Mouse (Mus musculus): Measurements from ENCODE around the gene Dctn2. TPM values are rescaled to one million over a fixed set of nuclear protein-coding genes. Genes with fewer than 3 reads are reported as not detected.

Dctn2 gene
- polyA plus RNA-seq, 1 experiment, result 170 TPM

DNA sequence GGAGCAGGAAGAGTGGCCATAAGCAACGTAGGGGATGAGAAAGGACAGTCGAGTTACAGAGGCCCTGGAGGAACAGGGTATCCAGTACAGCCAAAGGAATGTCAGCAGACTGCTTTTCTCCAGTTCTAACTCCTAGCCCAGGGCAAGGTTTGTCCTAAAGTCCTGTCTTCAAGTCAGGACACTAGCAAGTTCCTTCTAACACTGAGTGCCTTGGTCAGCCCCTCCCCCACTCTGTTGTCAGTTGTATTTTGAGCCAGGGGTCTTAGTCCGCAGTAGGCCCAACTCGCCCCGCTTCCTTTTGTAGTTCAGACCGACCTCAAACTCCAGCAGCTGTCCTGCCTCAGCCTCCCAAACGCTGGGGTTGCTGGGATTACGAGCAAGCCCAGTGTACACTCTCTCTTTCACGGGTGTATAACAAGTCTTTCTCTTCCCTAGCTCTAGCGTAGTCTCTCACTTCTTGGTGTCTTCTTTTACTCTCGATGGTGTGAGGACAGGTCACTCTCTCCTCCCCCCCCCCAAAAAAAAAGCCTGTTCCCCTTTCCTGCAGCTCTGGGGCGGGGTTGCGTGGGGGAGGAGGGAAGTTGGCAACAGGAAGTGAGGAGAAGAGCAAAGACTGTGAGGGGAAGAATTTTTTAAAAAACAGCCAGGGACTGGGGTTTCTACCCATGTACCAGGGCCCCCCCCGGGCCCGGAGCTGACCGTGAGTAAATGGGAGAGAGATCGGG is 57.1 kb downstream of the Dctn2 start:
- Histone ChIP-seq H3K36me3 (ENCODE audit: control insufficient read depth, insufficient read depth) (no peaks in the 10 kb centered on the region), H3K27me3 (ENCODE audit: control insufficient read depth, insufficient read depth, insufficient read length) (peaks cover 56% of the 10 kb centered on the region), H3ac (ENCODE audit: control insufficient read depth, insufficient read length, low read depth) (no peak overlapping the region), H3K79me3 (ENCODE audit: low read depth) (no peaks in the 10 kb centered on the region), H3K4me3 (ENCODE audit: insufficient read depth, poor library complexity, severe bottlenecking) (no peak overlapping the region), H3K79me2 (ENCODE audit: control insufficient read depth, insufficient read depth) (no peaks in the 10 kb centered on the region)
- TF ChIP-seq MYOD1 (IDR thresholded peaks at IDR 0.05; ENCODE audit: control insufficient read depth, insufficient read length, low read depth) (no peak), CTCF (IDR thresholded peaks at IDR 0.05; ENCODE audit: control insufficient read depth, insufficient read depth, insufficient read length) (no peak)

- Histone ChIP-seq H3K4me3 (ENCODE audit: insufficient read depth, poor library complexity, severe bottlenecking) (no peak overlapping the region), H3K36me3 (ENCODE audit: control insufficient read depth, insufficient read depth) (no peaks in the 10 kb centered on the region), H3K27me3 (ENCODE audit: control insufficient read depth, insufficient read depth, insufficient read length) (peaks cover 64% of the 10 kb centered on the region), H3K79me2 (ENCODE audit: control insufficient read depth, insufficient read depth) (no peaks in the 10 kb centered on the region), H3K79me3 (ENCODE audit: low read depth) (no peaks in the 10 kb centered on the region), H3ac (ENCODE audit: control insufficient read depth, insufficient read length, low read depth) (no peak overlapping the region)
- TF ChIP-seq MYOG (IDR thresholded peaks at IDR 0.05; ENCODE audit: control insufficient read depth, extremely low read depth, insufficient read length) (no peak), CTCF (IDR thresholded peaks at IDR 0.05; ENCODE audit: control insufficient read depth, insufficient read depth, insufficient read length) (no peak), MYOD1 (IDR thresholded peaks at IDR 0.05; ENCODE audit: control insufficient read depth, insufficient read length, low read depth) (no peak), MAX (IDR thresholded peaks at IDR 0.05) (no peak), USF1 (IDR thresholded peaks at IDR 0.05; ENCODE audit: low read depth) (no peak), CEBPB (IDR thresholded peaks at IDR 0.05; ENCODE audit: low read depth) (no peak), FOSL1 (IDR thresholded peaks at IDR 0.05; ENCODE audit: insufficient read depth, low read length, poor library complexity, severe bottlenecking) (no peak)
Measured at GRCm38 (mm10) chr10:127324495-127324894, 58.3 kb downstream of the Dctn2 start.

GRCm38 (mm10) chr10:127325454-127326016 is 59.4 kb downstream of the Dctn2 start:
- TF ChIP-seq MAX (IDR thresholded peaks at IDR 0.05) (no peak), MYOG (IDR thresholded peaks at IDR 0.05; ENCODE audit: control insufficient read depth, extremely low read depth, insufficient read length) (no peak), FOSL1 (IDR thresholded peaks at IDR 0.05; ENCODE audit: insufficient read depth, low read length, poor library complexity, severe bottlenecking) (no peak), CTCF (IDR thresholded peaks at IDR 0.05; ENCODE audit: control insufficient read depth, insufficient read depth, insufficient read length) (no peak), MYOD1 (IDR thresholded peaks at IDR 0.05; ENCODE audit: control insufficient read depth, insufficient read length, low read depth) (no peak), CEBPB (IDR thresholded peaks at IDR 0.05; ENCODE audit: low read depth) (no peak), USF1 (IDR thresholded peaks at IDR 0.05; ENCODE audit: low read depth) (no peak)

DNA sequence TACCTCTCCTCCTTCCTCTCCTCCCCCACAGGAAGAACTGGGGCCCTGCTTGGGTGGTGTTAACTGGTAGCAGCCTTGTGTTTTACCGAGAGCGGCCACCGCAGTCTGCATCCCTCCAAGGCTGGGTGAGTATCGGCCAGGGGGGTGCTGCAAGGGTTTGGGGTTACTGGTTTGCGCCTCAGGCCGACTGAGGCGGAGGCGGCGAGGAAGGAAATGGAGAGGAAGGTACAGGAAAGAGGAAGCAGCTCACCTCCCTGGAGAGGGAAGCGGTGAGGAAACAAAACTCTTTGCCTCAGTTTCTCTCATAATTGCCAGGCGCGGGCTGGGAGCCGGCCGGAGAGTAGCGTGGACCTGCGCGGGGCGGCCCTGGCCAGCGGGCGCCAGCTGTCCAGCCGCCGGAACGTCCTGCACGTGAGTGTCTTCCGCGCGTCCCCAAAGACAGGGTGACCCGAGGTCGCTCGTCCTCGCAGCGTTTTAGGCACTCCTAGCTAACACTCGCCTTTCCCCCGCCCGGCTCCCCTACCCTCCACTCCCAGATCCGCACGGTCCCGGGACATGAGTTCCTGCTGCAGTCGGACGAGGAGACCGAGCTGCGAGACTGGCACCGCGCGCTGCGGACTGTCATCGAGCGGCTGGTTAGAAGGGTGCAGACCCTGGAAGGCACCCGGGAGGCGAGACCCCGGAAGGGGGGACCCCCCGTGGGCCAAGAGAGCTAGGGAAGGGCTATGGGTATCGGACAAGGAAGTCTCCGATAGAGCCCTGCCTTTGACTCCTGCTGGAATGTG is 60.0 kb downstream of the Dctn2 start:
- no peak for TF ChIP-seq CEBPB (IDR thresholded peaks at IDR 0.05; ENCODE audit: low read depth)
- no peak for TF ChIP-seq MAX (IDR thresholded peaks at IDR 0.05)
- no peak for TF ChIP-seq CTCF (IDR thresholded peaks at IDR 0.05; ENCODE audit: control insufficient read depth, insufficient read depth, insufficient read length)
- no peak for TF ChIP-seq MYOG (IDR thresholded peaks at IDR 0.05; ENCODE audit: control insufficient read depth, extremely low read depth, insufficient read length)
- no peak for TF ChIP-seq FOSL1 (IDR thresholded peaks at IDR 0.05; ENCODE audit: insufficient read depth, low read length, poor library complexity, severe bottlenecking)
- TF ChIP-seq MYOD1 (IDR thresholded peaks at IDR 0.05; ENCODE audit: control insufficient read depth, insufficient read length, low read depth), result no peak
- no peak for TF ChIP-seq USF1 (IDR thresholded peaks at IDR 0.05; ENCODE audit: low read depth)
- no peaks in the 10 kb centered on the region for H3K79me3 ChIP-seq (ENCODE audit: low read depth)
- no peak overlapping the region for H3ac ChIP-seq (ENCODE audit: control insufficient read depth, insufficient read length, low read depth)
- H3K4me3 ChIP-seq (ENCODE audit: insufficient read depth, poor library complexity, severe bottlenecking), result no peak overlapping the region
- no peaks in the 10 kb centered on the region for H3K79me2 ChIP-seq (ENCODE audit: control insufficient read depth, insufficient read depth)
- no peaks in the 10 kb centered on the region for H3K36me3 ChIP-seq (ENCODE audit: control insufficient read depth, insufficient read depth)
- H3K27me3 ChIP-seq (ENCODE audit: control insufficient read depth, insufficient read depth, insufficient read length), result peaks cover 57% of the 10 kb centered on the region

More at GRCm38 (mm10) chr10:127325454-127326016, 59.4 kb downstream of the Dctn2 start:
- Histone ChIP-seq H3ac (ENCODE audit: control insufficient read depth, insufficient read length, low read depth) (no peak overlapping the region), H3K79me2 (ENCODE audit: control insufficient read depth, insufficient read depth) (no peaks in the 10 kb centered on the region), H3K27me3 (ENCODE audit: control insufficient read depth, insufficient read depth, insufficient read length) (peaks cover 64% of the 10 kb centered on the region), H3K36me3 (ENCODE audit: control insufficient read depth, insufficient read depth) (no peaks in the 10 kb centered on the region), H3K79me3 (ENCODE audit: low read depth) (no peaks in the 10 kb centered on the region), H3K4me3 (ENCODE audit: insufficient read depth, poor library complexity, severe bottlenecking) (no peak overlapping the region)

GRCm38 (mm10) chr10:127326828-127327227 is 60.7 kb downstream of the Dctn2 start:
- no peaks in the 10 kb centered on the region for H3K36me3 ChIP-seq (ENCODE audit: control insufficient read depth, insufficient read depth)
- TF ChIP-seq MYOG (IDR thresholded peaks at IDR 0.05; ENCODE audit: control insufficient read depth, extremely low read depth, insufficient read length) (no peak), CEBPB (IDR thresholded peaks at IDR 0.05; ENCODE audit: low read depth) (no peak), MYOD1 (IDR thresholded peaks at IDR 0.05; ENCODE audit: control insufficient read depth, insufficient read length, low read depth) (no peak), CTCF (IDR thresholded peaks at IDR 0.05; ENCODE audit: control insufficient read depth, insufficient read depth, insufficient read length) (no peak), FOSL1 (IDR thresholded peaks at IDR 0.05; ENCODE audit: insufficient read depth, low read length, poor library complexity, severe bottlenecking) (no peak), MAX (IDR thresholded peaks at IDR 0.05) (no peak), USF1 (IDR thresholded peaks at IDR 0.05; ENCODE audit: low read depth) (no peak)
- no peak overlapping the region for H3K4me3 ChIP-seq (ENCODE audit: insufficient read depth, poor library complexity, severe bottlenecking)
- peaks cover 51% of the 10 kb centered on the region for H3K27me3 ChIP-seq (ENCODE audit: control insufficient read depth, insufficient read depth, insufficient read length)
- no peaks in the 10 kb centered on the region for H3K79me3 ChIP-seq (ENCODE audit: low read depth)
- H3K79me2 ChIP-seq (ENCODE audit: control insufficient read depth, insufficient read depth), result no peaks in the 10 kb centered on the region
- no peak overlapping the region for H3ac ChIP-seq (ENCODE audit: control insufficient read depth, insufficient read length, low read depth)
